In genomic region chr15:83150694-83151093, GRCm38 (mm10) we compare ENCODE assay signal across 18 mouse cellular contexts. TPM values are rescaled to one million over a fixed set of nuclear protein-coding genes. Genes with fewer than 3 reads are reported as not detected.
DNase-seq lines count a peak whose midpoint lies in the region; ATAC-seq and TF ChIP-seq lines count a peak whose summit lies in the region.
"Had no signal": no experiment of that assay in that cellular context is flagged by ENCODE, and none has a peak within 500 bp of the region (broad histone marks: within the 10 kb centered on the region; RNA-seq: fewer than 3 reads in every experiment).

No protein-coding gene starts in this region.

- TF ChIP-seq EP300 in heart, postnatal 0 days (IDR thresholded peaks at IDR 0.05; ENCODE audit: low read depth) = no peak

- no peak for TF ChIP-seq CTCF in heart, postnatal 0 days (IDR thresholded peaks at IDR 0.05; ENCODE audit: low read depth)
- TF ChIP-seq CTCF in left cerebral cortex, adult 2 months (IDR thresholded peaks at IDR 0.05) = no peak; the same call in 1 of the 2 replicates

- H3K4me2 ChIP-seq in heart, postnatal 0 days (ENCODE audit: low read depth, low read length) = no peak overlapping the region
- H3K4me2 ChIP-seq in heart, embryonic 12.5 days = no peak overlapping the region
- H3K4me2 ChIP-seq in liver, embryonic 13.5 days = 0 out of 2 replicates have a peak overlapping the region, but pooled peaks have one; percentile 9
- no peak overlapping the region for H3K4me2 ChIP-seq in liver, embryonic 11.5 days
- H3K4me2 ChIP-seq in liver, embryonic 15.5 days = no peak overlapping the region

- 0 out of 2 replicates have a peak overlapping the region, but pooled peaks have one; percentile 15 for H3K27ac ChIP-seq in heart, postnatal 0 days (ENCODE audit: low read depth)
- H3K27ac ChIP-seq in heart, embryonic 12.5 days (ENCODE audit: poor library complexity, severe bottlenecking) = no peak overlapping the region
- H3K27ac ChIP-seq in liver, embryonic 13.5 days = peak overlapping the region; percentile 95
- H3K27ac ChIP-seq in liver, embryonic 11.5 days (ENCODE audit: low read depth, low read length) = no peak overlapping the region
- peak overlapping the region; percentile 74 for H3K27ac ChIP-seq in liver, embryonic 15.5 days (replicated peaks)
- H3K27ac ChIP-seq in left cerebral cortex, adult 2 months = no peak overlapping the region

- ATAC-seq in heart, postnatal 0 days (ENCODE audit: insufficient read depth, low read depth) = no peak
- ATAC-seq in heart, embryonic 12.5 days (ENCODE audit: insufficient number of reproducible peaks, low FRiP score) = no peak
- ATAC-seq in liver, embryonic 13.5 days (ENCODE audit: low read depth) = no peak
- ATAC-seq in liver, embryonic 11.5 days (replicated peaks; ENCODE audit: low FRiP score) = no peak
- ATAC-seq in liver, embryonic 15.5 days (ENCODE audit: insufficient read depth) = no peak

- no peak overlapping the region for H3K4me3 ChIP-seq in heart, postnatal 0 days (ENCODE audit: low read depth, low read length)
- H3K4me3 ChIP-seq in heart, embryonic 12.5 days = no peak overlapping the region
- no peak overlapping the region for H3K4me3 ChIP-seq in liver, embryonic 13.5 days (replicated peaks)
- H3K4me3 ChIP-seq in liver, embryonic 11.5 days (ENCODE audit: low read depth, low read length) = no peak overlapping the region
- H3K4me3 ChIP-seq in liver, embryonic 15.5 days (replicated peaks) = no peak overlapping the region
- no peak overlapping the region for H3K4me3 ChIP-seq in left cerebral cortex, adult 2 months

- intact Hi-C loops in left cerebral cortex, adult 2 months (cut with DNase I) = no loop called here

- 80% methylated on average over 4 of the region's 4 CpGs for WGBS in heart, postnatal 0 days
- WGBS in heart, embryonic 12.5 days = 87% methylated on average over 4 of the region's 4 CpGs
- WGBS in liver, embryonic 13.5 days (ENCODE audit: insufficient replicate concordance) = 79% methylated on average over 4 of the region's 4 CpGs
- WGBS in liver, embryonic 11.5 days = 82% methylated on average over 4 of the region's 4 CpGs
- WGBS in liver, embryonic 15.5 days (ENCODE audit: insufficient replicate concordance) = 87% methylated on average over 4 of the region's 4 CpGs

- H3K36me3 ChIP-seq in heart, postnatal 0 days (replicated peaks; ENCODE audit: control insufficient read depth, insufficient read depth, low read length) = peaks cover 22% of the 10 kb centered on the region
- peaks cover 34% of the 10 kb centered on the region for H3K36me3 ChIP-seq in heart, embryonic 12.5 days
- peaks cover 50% of the 10 kb centered on the region for H3K36me3 ChIP-seq in liver, embryonic 13.5 days
- H3K36me3 ChIP-seq in liver, embryonic 11.5 days (ENCODE audit: control insufficient read depth, insufficient read depth, low read length) = peaks cover 6% of the 10 kb centered on the region; the same call in 1 of the 2 replicates
- peaks cover 49% of the 10 kb centered on the region for H3K36me3 ChIP-seq in liver, embryonic 15.5 days (replicated peaks)

- H3K27me3 ChIP-seq in heart, postnatal 0 days (ENCODE audit: control insufficient read depth, insufficient read depth, low read length) = no peaks in the 10 kb centered on the region
- no peaks in the 10 kb centered on the region for H3K27me3 ChIP-seq in heart, embryonic 12.5 days (replicated peaks)
- no peaks in the 10 kb centered on the region for H3K27me3 ChIP-seq in liver, embryonic 13.5 days
- no peaks in the 10 kb centered on the region for H3K27me3 ChIP-seq in liver, embryonic 11.5 days (replicated peaks; ENCODE audit: control insufficient read depth, insufficient read depth, low read length)
- no peaks in the 10 kb centered on the region for H3K27me3 ChIP-seq in liver, embryonic 15.5 days
- H3K27me3 ChIP-seq: CH12.LX had no signal

- peak; percentile 37 for DNase-seq in cerebellum, adult 9-10 months
- no peak for DNase-seq in cerebellum, adult 18-20 months
- no peak for DNase-seq in heart, postnatal 0 days (ENCODE audit: low spot score)
- no peak for DNase-seq in liver, embryonic 13.5 days
- DNase-seq in liver, embryonic 11.5 days (ENCODE audit: low spot score) = no peak
- DNase-seq in left cerebral cortex, adult 2 months (ENCODE audit: extremely low spot score in 1 of 2, low spot score in 2 of 2) = no peak
- DNase-seq: adrenal gland, postnatal 14 days; cerebellum, postnatal 36 days; gastrocnemius, postnatal 14 days; kidney, postnatal 25 days; layer of hippocampus, postnatal 36 days; left cerebral cortex, postnatal 4 days; lung, postnatal 10 days; right cerebral cortex, postnatal 25 days; thymus, postnatal 36 days had no signal

- H3K9ac ChIP-seq in heart, postnatal 0 days (replicated peaks; ENCODE audit: low read depth, low read length) = no peak overlapping the region
- H3K9ac ChIP-seq in heart, embryonic 12.5 days = no peak overlapping the region; the same call in 1 of the 2 replicates
- peak overlapping the region; percentile 46; the same call in 1 of the 2 replicates for H3K9ac ChIP-seq in liver, embryonic 13.5 days
- H3K9ac ChIP-seq in liver, embryonic 11.5 days (ENCODE audit: low read depth, low read length) = no peak overlapping the region
- H3K9ac ChIP-seq in liver, embryonic 15.5 days = peak overlapping the region; percentile 33; the same call in 1 of the 2 replicates

- no peaks in the 10 kb centered on the region for H3K9me3 ChIP-seq in heart, postnatal 0 days (replicated peaks; ENCODE audit: control insufficient read depth, low read length)
- H3K9me3 ChIP-seq in heart, embryonic 12.5 days (replicated peaks) = no peaks in the 10 kb centered on the region
- H3K9me3 ChIP-seq in liver, embryonic 13.5 days (replicated peaks) = no peaks in the 10 kb centered on the region
- H3K9me3 ChIP-seq in liver, embryonic 11.5 days (ENCODE audit: control insufficient read depth, low read length) = no peaks in the 10 kb centered on the region
- H3K9me3 ChIP-seq in liver, embryonic 15.5 days (replicated peaks) = no peaks in the 10 kb centered on the region

- H3K4me1 ChIP-seq in heart, postnatal 0 days (ENCODE audit: control insufficient read depth, insufficient read depth) = peaks cover 8% of the 10 kb centered on the region
- peaks cover 8% of the 10 kb centered on the region for H3K4me1 ChIP-seq in heart, embryonic 12.5 days (replicated peaks)
- H3K4me1 ChIP-seq in liver, embryonic 13.5 days (replicated peaks) = peaks cover 41% of the 10 kb centered on the region
- H3K4me1 ChIP-seq in liver, embryonic 11.5 days (replicated peaks; ENCODE audit: control insufficient read depth, insufficient read depth, low read length) = peaks cover 5% of the 10 kb centered on the region; the same call in 1 of the 2 replicates
- H3K4me1 ChIP-seq in liver, embryonic 15.5 days (replicated peaks) = peaks cover 40% of the 10 kb centered on the region

RNA-seq across cellular contexts. Expression of gene Poldip3, which starts 1.5 kb away (rescaled TPM):
- total RNA-seq in heart, postnatal 0 days (2014; rRNA removed; ENCODE audit: low replicate concordance) = 60.4 and 63.6 TPM in 2 replicates
- 36.4 and 38.3 TPM in 2 replicates for polyA plus RNA-seq in heart, postnatal 0 days (2015; fragmentation: Nextera tagmentation; extraction: Ambion mirVana)
- 89.1 and 90.7 TPM in 2 replicates for polyA plus RNA-seq in heart, embryonic 12.5 days (2016; fragmentation: Nextera tagmentation; extraction: Ambion mirVana)
- polyA plus RNA-seq in liver, embryonic 13.5 days (2015; fragmentation: Nextera tagmentation; extraction: Ambion mirVana) = 65.0 and 69.6 TPM in 2 replicates
- polyA plus RNA-seq in liver, embryonic 11.5 days (2014; fragmentation: Nextera tagmentation; extraction: Ambion mirVana) = 117 and 127 TPM in 2 replicates
- 55.5 and 61.3 TPM in 2 replicates for polyA plus RNA-seq in liver, embryonic 15.5 days (2015; fragmentation: Nextera tagmentation; extraction: Ambion mirVana)
- total RNA-seq in left cerebral cortex, adult 2 months (2021) = 10 to 100 TPM; 86.5 to 95.1 TPM

RNA-seq across cellular contexts. Expression of gene Cyb5r3, which starts 21.7 kb away (rescaled TPM):
- 125 and 166 TPM in 2 replicates for total RNA-seq in heart, postnatal 0 days (2014; rRNA removed; ENCODE audit: low replicate concordance)
- polyA plus RNA-seq in heart, postnatal 0 days (2015; fragmentation: Nextera tagmentation; extraction: Ambion mirVana) = 113 and 117 TPM in 2 replicates
- polyA plus RNA-seq in heart, embryonic 12.5 days (2016; fragmentation: Nextera tagmentation; extraction: Ambion mirVana) = 132 and 136 TPM in 2 replicates
- polyA plus RNA-seq in liver, embryonic 13.5 days (2015; fragmentation: Nextera tagmentation; extraction: Ambion mirVana) = 110 and 147 TPM in 2 replicates
- polyA plus RNA-seq in liver, embryonic 11.5 days (2014; fragmentation: Nextera tagmentation; extraction: Ambion mirVana) = 210 and 219 TPM in 2 replicates
- 143 and 165 TPM in 2 replicates for polyA plus RNA-seq in liver, embryonic 15.5 days (2015; fragmentation: Nextera tagmentation; extraction: Ambion mirVana)
- 10 to 100 TPM; 58.4 to 63.1 TPM for total RNA-seq in left cerebral cortex, adult 2 months (2021)

RNA-seq across cellular contexts. Expression of gene Rrp7a, which starts 28.1 kb away (rescaled TPM):
- total RNA-seq in heart, postnatal 0 days (2014; rRNA removed; ENCODE audit: low replicate concordance) = 116 and 121 TPM in 2 replicates
- 24.6 and 26.2 TPM in 2 replicates for polyA plus RNA-seq in heart, postnatal 0 days (2015; fragmentation: Nextera tagmentation; extraction: Ambion mirVana)
- 39.3 and 44.8 TPM in 2 replicates for polyA plus RNA-seq in heart, embryonic 12.5 days (2016; fragmentation: Nextera tagmentation; extraction: Ambion mirVana)
- 35.6 and 40.9 TPM in 2 replicates for polyA plus RNA-seq in liver, embryonic 13.5 days (2015; fragmentation: Nextera tagmentation; extraction: Ambion mirVana)
- polyA plus RNA-seq in liver, embryonic 11.5 days (2014; fragmentation: Nextera tagmentation; extraction: Ambion mirVana) = 71.1 and 77.6 TPM in 2 replicates
- polyA plus RNA-seq in liver, embryonic 15.5 days (2015; fragmentation: Nextera tagmentation; extraction: Ambion mirVana) = 22.0 and 25.7 TPM in 2 replicates
- total RNA-seq in left cerebral cortex, adult 2 months (2021) = 100 to 1,000 TPM; 147 to 159 TPM

Comparison
In these comparisons a context has a peak if more than half of its experiments do, and no peak if none do; other contexts are left out.
1. H3K27ac ChIP-seq: peak in heart, postnatal 0 days (single experiment), liver, embryonic 13.5 days (single experiment) and liver, embryonic 15.5 days (single experiment); none in heart, embryonic 12.5 days (single experiment), liver, embryonic 11.5 days (single experiment) and left cerebral cortex, adult 2 months (single experiment).
2. H3K9ac ChIP-seq: peak in liver, embryonic 13.5 days (single experiment) and liver, embryonic 15.5 days (single experiment); none in heart, postnatal 0 days (single experiment), heart, embryonic 12.5 days (single experiment) and liver, embryonic 11.5 days (single experiment).